Mouse (Mus musculus) forebrain, embryonic 14.5 days (tissue): ENCODE measurements around the gene Pigw. TPM values are rescaled to one million over a fixed set of nuclear protein-coding genes. Genes with fewer than 3 reads are reported as not detected.

Source experiments
- ATAC-seq: fragments of 200-750 bp; cut with Nextera tagmentation; 2 replicates; pipeline ENCODE4 v1.8.0; 2017; ENCODE audit warnings: mild to moderate bottlenecking, moderate library complexity
- DNase-seq: peaks from one replicate; pipeline ENCODE4 v3.0.0-alpha.2; 2015; ENCODE audit warnings: low spot score
- H3K27ac ChIP-seq: fragments of 300-500 bp; sonication (generic); 2 replicates; pipeline ENCODE4 v1.5.1; 2014; ENCODE audit warnings: low read depth, mild to moderate bottlenecking, control low read depth, low read length, moderate library complexity
- H3K27me3 ChIP-seq: fragments of 300-500 bp; sonication (generic); replicated peaks from 2 replicates; pipeline ENCODE4 v1.6.1; 2014; ENCODE audit warnings: low read length, control low read depth, mixed read lengths; ENCODE audit not compliant: control insufficient read depth, insufficient read depth
- H3K36me3 ChIP-seq: fragments of 300-500 bp; sonication (generic); 2 replicates; pipeline ENCODE4 v1.6.1; 2014; ENCODE audit warnings: low read length, control low read depth; ENCODE audit not compliant: control insufficient read depth, insufficient read depth
- H3K4me1 ChIP-seq: fragments of 300-500 bp; sonication (generic); 2 replicates; pipeline ENCODE4 v1.6.1; 2014; ENCODE audit warnings: antibody characterized with exemption, low read length, control low read depth; ENCODE audit not compliant: control insufficient read depth, insufficient read depth
- H3K4me2 ChIP-seq: fragments of 300-500 bp; sonication (generic); 2 replicates; pipeline ENCODE4 v1.6.1; 2014; ENCODE audit warnings: mild to moderate bottlenecking, control low read depth, low read length
- H3K4me3 ChIP-seq: fragments of 300-500 bp; sonication (generic); 2 replicates; pipeline ENCODE4 v1.5.1; 2014; ENCODE audit warnings: low read depth, low read length, control low read depth
- H3K9ac ChIP-seq: fragments of 300-500 bp; sonication (generic); 2 replicates; pipeline ENCODE4 v1.6.1; 2014; ENCODE audit warnings: mild to moderate bottlenecking, low read length, control low read depth, moderate library complexity
- H3K9me3 ChIP-seq: fragments of 300-500 bp; sonication (generic); replicated peaks from 2 replicates; pipeline ENCODE4 v1.6.1; 2016; ENCODE audit warnings: low read length, control low read depth, mixed read lengths; ENCODE audit not compliant: control insufficient read depth
- WGBS: fragments of 180-500 bp; shearing (Covaris S2); extraction: QIAGEN DNeasy Blood & Tissue Kit; methylation state at CpG from one replicate; pipeline ENCODE4 v1.1.7; 2014; 5-methylcytosine and 5-hydroxymethylcytosine counted together
- polyA plus RNA-seq: library from polyadenylated mRNA; unstranded; fragments of >200 nt; fragmentation: Nextera tagmentation; extraction: Ambion mirVana; gene quantifications from 2 replicates; pipeline ENCODE4 v1.2.1, GENCODE M21; 2014

The Pigw gene
- 3.8 and 4.4 TPM in 2 replicates for polyA plus RNA-seq

- WGBS, result under 1% methylated on average over 63 of the region's 81 CpGs
- Histone ChIP-seq H3K4me1 (peaks cover 7% of the 10 kb centered on the region), H3K27ac (peak within 1 kb of the TSS; percentile 83), H3K4me2 (peak within 1 kb of the TSS; percentile 87), H3K27me3 (no peaks in the 10 kb centered on the region), H3K4me3 (peak within 1 kb of the TSS; percentile 88), H3K9me3 (no peaks in the 10 kb centered on the region), H3K9ac (peak within 1 kb of the TSS; percentile 92), H3K36me3 (peaks cover 15% of the 10 kb centered on the region)
- ATAC-seq, result peak; percentile 97
- peak; percentile 88 for DNase-seq
Observed at GRCm38 (mm10) chr11:84879772-84880464, at the start of gene Pigw, which contains the start of gene Myo19. Gene Pigw, minus strand, starts transcription at chr11:84880285. Gene Myo19, plus strand, starts transcription at chr11:84880148.

GRCm38 (mm10) chr11:84920981-84921380 is 40.9 kb upstream of the Pigw start:
- 92% methylated on average over 8 of the region's 8 CpGs for WGBS
- Histone ChIP-seq H3K9ac (no peak overlapping the region), H3K27ac (no peak overlapping the region)

DNA sequence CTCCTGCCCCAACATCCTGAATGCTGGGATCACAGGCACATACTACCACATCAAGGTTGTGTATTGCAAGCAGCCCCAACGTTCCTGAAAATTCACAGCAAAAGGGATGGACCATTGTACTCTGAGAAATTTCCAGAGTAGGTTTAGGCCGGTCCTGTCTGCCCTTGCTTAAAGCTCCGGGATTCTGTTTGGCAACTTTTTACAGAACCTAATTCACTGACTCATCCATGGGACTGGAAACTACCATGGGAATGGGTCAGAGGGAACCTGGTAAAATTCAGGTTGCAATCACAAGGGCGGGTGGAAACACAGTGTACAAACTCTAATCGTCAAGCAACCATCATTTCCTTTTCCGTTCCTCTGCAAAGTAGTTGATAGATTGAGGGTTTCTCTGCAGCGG is 39.9 kb upstream of the Pigw start:
- no peaks in the 10 kb centered on the region for H3K9me3 ChIP-seq
- no peak overlapping the region for H3K4me2 ChIP-seq
- ATAC-seq (no peak), DNase-seq (no peak)
- H3K9ac ChIP-seq, result no peak overlapping the region
- H3K4me1 ChIP-seq, result peaks cover 4% of the 10 kb centered on the region; the same call in 1 of the 2 replicates
- H3K27me3 ChIP-seq, result no peaks in the 10 kb centered on the region
- 79% methylated on average over 7 of the region's 7 CpGs for WGBS
- no peaks in the 10 kb centered on the region for H3K36me3 ChIP-seq
- no peak overlapping the region for H3K27ac ChIP-seq
- no peak overlapping the region for H3K4me3 ChIP-seq

More at GRCm38 (mm10) chr11:84920981-84921380, 40.9 kb upstream of the Pigw start:
- no peak for DNase-seq
- Histone ChIP-seq H3K27me3 (no peaks in the 10 kb centered on the region), H3K4me2 (no peak overlapping the region), H3K9me3 (no peaks in the 10 kb centered on the region), H3K4me3 (no peak overlapping the region), H3K36me3 (no peaks in the 10 kb centered on the region), H3K4me1 (no peaks in the 10 kb centered on the region)
- ATAC-seq, result no peak

DNA sequence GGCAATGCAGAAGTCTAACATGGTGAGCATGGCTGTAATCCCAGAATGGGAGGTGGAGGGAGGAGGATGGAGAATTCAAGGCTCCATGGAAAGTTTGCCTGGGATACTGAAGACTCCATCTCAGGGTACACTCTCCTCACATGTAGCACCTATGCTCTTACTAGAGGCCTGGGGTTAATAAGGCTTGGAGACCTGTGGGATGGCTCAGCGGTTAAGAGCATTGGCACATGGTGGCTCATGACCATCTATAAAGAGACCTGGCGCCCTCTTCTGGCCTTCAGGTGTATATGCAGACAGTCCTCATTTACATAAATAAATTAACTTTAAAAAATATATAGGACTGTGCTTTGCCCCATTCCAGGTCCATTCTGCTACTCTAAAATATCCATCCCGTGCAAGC is 39.2 kb upstream of the Pigw start:
- ATAC-seq (no peak), DNase-seq (peak; percentile 35)
- H3K9me3 ChIP-seq, result no peaks in the 10 kb centered on the region
- H3K4me1 ChIP-seq, result peaks cover 5% of the 10 kb centered on the region; the same call in 1 of the 2 replicates
- H3K4me2 ChIP-seq, result no peak overlapping the region
- no peaks in the 10 kb centered on the region for H3K36me3 ChIP-seq
- no peak overlapping the region for H3K4me3 ChIP-seq
- no peaks in the 10 kb centered on the region for H3K27me3 ChIP-seq
- H3K9ac ChIP-seq, result no peak overlapping the region
- WGBS, result 36% methylated on average over 3 of the region's 3 CpGs
- no peak overlapping the region for H3K27ac ChIP-seq

GRCm38 (mm10) chr11:84918425-84918824 is 38.3 kb upstream of the Pigw start:
- Histone ChIP-seq H3K27me3 (no peaks in the 10 kb centered on the region), H3K27ac (no peak overlapping the region), H3K4me2 (peak overlapping the region; percentile 25; the same call in 1 of the 2 replicates), H3K9me3 (no peaks in the 10 kb centered on the region), H3K9ac (0 out of 2 replicates have a peak overlapping the region, but pooled peaks have one; percentile 13), H3K36me3 (peaks cover under 1% of the 10 kb centered on the region; the same call in 1 of the 2 replicates), H3K4me3 (no peak overlapping the region), H3K4me1 (peaks cover 5% of the 10 kb centered on the region; the same call in 1 of the 2 replicates)
- peak; percentile 92 for DNase-seq
- 5% methylated on average over 16 of the region's 16 CpGs for WGBS
- peak; percentile 87; the same call in 1 of the 2 replicates for ATAC-seq

DNA sequence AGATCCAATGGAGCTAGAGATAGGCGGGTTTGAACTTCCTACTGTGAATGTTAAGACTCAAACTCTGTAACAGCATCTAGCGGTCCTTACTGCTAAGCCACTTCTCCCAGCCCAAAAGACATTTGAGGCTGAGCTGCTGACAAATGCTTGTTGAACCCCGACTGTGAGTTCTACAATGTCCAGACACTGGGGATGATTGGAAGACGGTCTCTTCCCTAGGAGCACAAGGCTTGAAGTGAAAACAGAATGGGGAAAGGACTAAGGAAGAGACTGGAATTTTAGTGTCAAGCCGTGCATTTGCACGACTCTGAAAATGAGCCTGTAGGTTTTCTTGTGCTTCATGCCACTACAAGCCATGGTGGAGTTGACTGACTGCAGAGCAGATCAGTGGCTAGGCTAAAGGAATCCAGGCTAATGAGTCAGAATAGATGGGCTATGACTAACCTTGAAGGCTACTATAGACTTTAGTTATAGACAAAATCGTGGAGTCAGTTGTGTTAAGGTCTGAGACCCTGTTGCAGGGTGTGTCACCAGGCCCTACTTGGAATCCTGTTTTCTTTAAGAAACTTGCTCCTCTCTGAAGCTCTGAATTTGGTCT is 36.7 kb upstream of the Pigw start:
- 63% methylated on average over 7 of the region's 7 CpGs for WGBS
- peaks cover 12% of the 10 kb centered on the region for H3K36me3 ChIP-seq
- no peaks in the 10 kb centered on the region for H3K27me3 ChIP-seq
- H3K9ac ChIP-seq, result peak overlapping the region; percentile 78; the same call in 1 of the 2 replicates
- H3K27ac ChIP-seq, result no peak overlapping the region
- peaks cover 5% of the 10 kb centered on the region; the same call in 1 of the 2 replicates for H3K4me1 ChIP-seq
- H3K4me3 ChIP-seq, result peak overlapping the region; percentile 92
- H3K4me2 ChIP-seq, result peak overlapping the region; percentile 78
- no peak; the same call in 1 of the 2 replicates for ATAC-seq
- no peaks in the 10 kb centered on the region for H3K9me3 ChIP-seq
- DNase-seq, result no peak

DNA sequence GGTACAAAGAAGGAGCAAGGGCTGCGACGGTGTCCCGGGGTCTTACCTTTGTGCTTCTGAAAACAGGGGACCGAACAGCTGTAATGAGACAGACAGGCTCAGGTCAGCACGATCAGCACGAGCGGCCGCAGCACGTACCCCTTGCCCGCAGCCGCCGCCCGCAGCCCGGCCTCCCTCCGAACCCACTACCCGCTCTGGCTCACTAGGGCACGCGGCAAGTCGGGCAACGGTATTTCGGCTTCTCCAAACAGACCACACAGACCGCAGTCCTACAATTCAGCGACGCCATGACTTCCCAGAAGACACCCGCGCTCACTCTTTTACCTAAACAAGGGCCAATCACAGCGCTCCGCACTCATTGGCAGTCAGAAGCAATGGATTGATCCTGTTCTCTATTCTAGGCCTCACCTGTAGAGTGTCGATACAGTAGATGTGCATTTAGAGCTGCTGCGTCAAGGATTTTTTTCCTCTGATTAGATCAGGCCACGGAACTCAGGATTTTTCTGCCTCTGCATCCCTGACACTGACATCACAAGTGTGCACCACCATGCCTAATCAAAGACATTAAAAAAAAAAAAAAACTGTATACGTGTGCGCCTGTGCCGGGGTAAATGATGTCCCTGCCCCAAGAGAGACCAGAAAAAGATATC is 36.1 kb upstream of the Pigw start, which contains the start of gene Znhit3:
Znhit3 (minus strand) TSS at position 314 of the 650 bp plus-strand sequence.
- ATAC-seq, result peak; percentile 92
- H3K4me2 ChIP-seq, result peak within 1 kb of the TSS; percentile 78
- H3K27ac ChIP-seq, result no peak within 1 kb of the TSS
- H3K27me3 ChIP-seq, result no peaks in the 10 kb centered on the region
- peaks cover 5% of the 10 kb centered on the region; the same call in 1 of the 2 replicates for H3K4me1 ChIP-seq
- H3K36me3 ChIP-seq, result peaks cover 19% of the 10 kb centered on the region
- DNase-seq, result peak; percentile 98
- 3% methylated on average over 34 of the region's 34 CpGs for WGBS
- H3K4me3 ChIP-seq, result peak within 1 kb of the TSS; percentile 92
- no peaks in the 10 kb centered on the region for H3K9me3 ChIP-seq
- peak within 1 kb of the TSS; percentile 78 for H3K9ac ChIP-seq

DNA sequence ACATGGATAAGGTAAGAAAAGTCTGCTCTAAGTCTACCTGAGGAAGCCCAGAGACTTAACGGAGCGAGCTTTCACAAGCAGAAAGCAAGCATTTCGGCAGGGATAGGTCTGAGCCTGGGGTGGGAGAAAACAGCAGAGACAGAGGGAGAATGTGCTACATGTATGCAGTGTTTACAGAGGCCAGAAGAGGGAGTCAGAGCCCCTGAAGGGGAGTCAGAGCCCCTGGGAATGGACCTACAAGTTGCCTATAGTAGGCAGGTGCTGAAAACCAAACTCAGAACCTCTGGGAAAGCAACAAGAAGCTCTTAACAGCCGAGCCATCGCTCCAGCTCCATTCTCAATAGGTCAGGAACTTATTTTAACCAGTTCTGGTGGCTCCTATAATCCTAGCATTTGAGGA is 34.6 kb upstream of the Pigw start:
- H3K27me3 ChIP-seq, result no peaks in the 10 kb centered on the region
- no peak overlapping the region for H3K4me3 ChIP-seq
- DNase-seq, result no peak

More for the DNA sequence above, 34.6 kb upstream of the Pigw start:
- ATAC-seq, result no peak
- 83% methylated on average over 5 of the region's 5 CpGs for WGBS
- Histone ChIP-seq H3K36me3 (peaks cover 33% of the 10 kb centered on the region), H3K27ac (no peak overlapping the region), H3K4me1 (peaks cover 5% of the 10 kb centered on the region; the same call in 1 of the 2 replicates), H3K4me2 (peak overlapping the region; percentile 78; the same call in 1 of the 2 replicates), H3K9me3 (no peaks in the 10 kb centered on the region), H3K9ac (no peak overlapping the region)
